Mouse (Mus musculus) left cerebral cortex, adult 2 months (tissue): Measurements from ENCODE around the gene Tmem40. TPM values are rescaled to one million over a fixed set of nuclear protein-coding genes. Genes with fewer than 3 reads are reported as not detected.

Experiments
- DNase-seq, 2 experiments: peaks; one replicate each; pipeline ENCODE4 v3.0.0; 2021 to 2022; ENCODE audit warnings: low spot score in 2 of 2, mixed read lengths in 1 of 2; ENCODE audit errors: extremely low spot score in 1 of 2
- H3K27ac ChIP-seq: fragments of 200-600 bp; 2 replicates; pipeline ENCODE4 v1.8.1; 2022
- H3K4me3 ChIP-seq: fragments of 200-600 bp; 2 replicates; pipeline ENCODE4 v1.8.1; 2022
- CTCF ChIP-seq: fragments of 200-600 bp; IDR thresholded peaks from 2 replicates; pipeline ENCODE4 v1.8.1; 2022; ENCODE audit warnings: antibody characterized with exemption, mild to moderate bottlenecking, moderate library complexity
- intact Hi-C: fragments of 180-260 bp; cut with DNase I; formaldehyde crosslinking; loops from one replicate; pipeline ENCODE4 v1.15.1; 2025
- total RNA-seq, 2 experiments: library from RNA; stranded (reverse); gene quantifications; 2 replicates each; pipeline ENCODE4 v1.2.3; 2021

Gene Tmem40
- total RNA-seq, 2 experiments from 2014 or later: 1.2 TPM

DNA sequence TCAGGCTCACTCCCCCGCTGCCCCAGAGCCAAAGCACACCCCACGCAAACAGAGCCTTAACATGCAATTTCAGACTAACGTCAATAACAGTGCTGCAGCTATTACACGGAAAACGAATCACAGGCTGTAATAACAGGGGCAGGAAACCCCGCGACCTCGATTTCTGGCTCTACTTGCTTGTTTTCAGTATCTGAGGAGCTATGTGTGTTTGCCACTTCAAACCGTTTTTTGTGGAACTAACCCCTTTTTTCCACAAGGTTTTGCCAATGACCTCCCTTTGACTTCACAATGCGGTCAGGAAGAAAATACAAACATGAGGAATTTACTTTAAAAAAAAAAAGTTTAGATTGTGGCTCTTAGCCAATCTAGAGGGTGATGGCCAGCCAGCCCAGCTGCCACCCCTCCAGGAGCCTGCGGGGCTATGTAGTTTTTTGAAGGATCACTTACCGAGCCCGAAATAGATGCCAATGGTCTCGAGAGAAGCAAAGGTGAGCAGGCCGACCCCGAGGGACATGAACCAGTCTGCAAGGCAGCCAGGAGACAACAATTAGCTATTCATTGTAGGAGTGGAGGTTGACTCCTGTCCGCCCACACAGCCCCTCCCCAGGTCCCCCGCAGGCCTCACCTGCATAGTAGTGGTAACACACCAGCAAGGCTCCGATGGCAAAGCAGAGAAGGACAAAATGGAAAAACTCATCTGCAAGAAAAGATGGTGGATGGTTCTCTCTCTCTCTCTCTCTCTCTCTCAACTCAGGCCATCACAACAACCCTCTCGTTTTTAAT, 31.5 kb downstream of the Tmem40 start:
- no peak for DNase-seq

DNA sequence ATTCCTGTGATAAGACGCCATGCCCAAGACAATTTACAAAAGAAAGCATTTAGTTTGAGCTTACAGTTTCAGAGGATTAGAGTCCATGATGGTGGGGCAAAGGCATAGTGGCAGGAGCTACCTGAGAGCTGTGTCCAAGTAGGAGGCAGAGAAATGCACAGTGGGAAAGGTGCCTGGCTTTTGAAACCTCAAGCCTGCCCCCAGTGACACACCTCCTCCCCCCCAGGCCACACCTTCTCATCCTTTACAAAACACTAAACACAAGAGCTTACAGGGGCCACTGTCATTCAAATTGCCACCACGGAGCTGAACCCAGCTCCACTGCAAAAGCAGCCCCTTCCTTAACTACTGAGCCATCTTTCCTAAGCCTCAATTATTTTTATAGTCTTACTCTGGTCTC, 34.6 kb downstream of the Tmem40 start:
- H3K4me3 ChIP-seq: no peak overlapping the region
- no peak for DNase-seq
- intact Hi-C loops: loop anchor here (5.0 kb wide), 1 partner anchor 75 kb away; no protein-coding TSS in a partner anchor
- TF ChIP-seq CTCF: no peak
- no peak overlapping the region for H3K27ac ChIP-seq

More for the DNA sequence above, 31.5 kb downstream of the Tmem40 start:
- Histone ChIP-seq H3K27ac (no peak overlapping the region), H3K4me3 (no peak overlapping the region)
- no peak for TF ChIP-seq CTCF
- intact Hi-C loops: no loop called here

GRCm38 (mm10) chr6:115727108-115727507, 35.1 kb downstream of the Tmem40 start:
- Histone ChIP-seq H3K4me3 (no peak overlapping the region), H3K27ac (no peak overlapping the region)
- peak; percentile 67 for TF ChIP-seq CTCF
- intact Hi-C loops: loop anchor here (5.0 kb wide), 1 partner anchor 75 kb away; no protein-coding TSS in a partner anchor
- peak; percentile 14 to 26 for DNase-seq

- DNase-seq: no peak
- no peak overlapping the region for H3K4me3 ChIP-seq
- no peak for TF ChIP-seq CTCF
- intact Hi-C loops: no loop called here
- H3K27ac ChIP-seq: no peak overlapping the region
Observed at GRCm38 (mm10) chr6:115722246-115722645, 40.0 kb downstream of the Tmem40 start.

GRCm38 (mm10) chr6:115717715-115718558, 44.3 kb downstream of the Tmem40 start:
- Histone ChIP-seq H3K27ac (no peak overlapping the region), H3K4me3 (no peak overlapping the region)
- TF ChIP-seq CTCF: peak; percentile 7; the same call in 1 of the 2 replicates
- intact Hi-C loops: no loop called here
- DNase-seq: no peak

- Histone ChIP-seq H3K4me3 (no peak overlapping the region), H3K27ac (no peak overlapping the region)
- TF ChIP-seq CTCF: no peak
- DNase-seq: no peak
- intact Hi-C loops: no loop called here
Observed at GRCm38 (mm10) chr6:115717101-115717652, 45.0 kb downstream of the Tmem40 start.

DNA sequence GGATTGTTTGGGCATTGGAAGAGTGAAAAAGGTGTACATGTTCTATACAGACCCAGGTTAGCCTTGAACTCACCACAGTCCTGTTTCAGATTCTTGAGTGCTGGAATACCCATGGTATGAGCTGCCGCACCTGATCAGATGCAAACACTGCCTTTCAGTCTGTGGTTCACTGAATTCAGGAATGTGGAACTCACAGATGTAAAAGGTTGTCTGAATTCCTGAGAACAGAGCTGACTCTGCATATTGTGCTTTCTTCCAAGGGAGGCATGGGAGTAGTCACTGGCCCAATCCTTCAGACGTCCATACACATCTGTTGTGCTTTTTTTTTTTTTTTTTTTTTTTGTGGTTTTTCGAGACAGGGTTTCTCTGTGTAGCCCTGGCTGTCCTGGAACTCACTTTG, 50.9 kb downstream of the Tmem40 start:
- Histone ChIP-seq H3K4me3 (no peak overlapping the region), H3K27ac (no peak overlapping the region)
- no peak for TF ChIP-seq CTCF
- intact Hi-C loops: no loop called here
- no peak for DNase-seq

DNA sequence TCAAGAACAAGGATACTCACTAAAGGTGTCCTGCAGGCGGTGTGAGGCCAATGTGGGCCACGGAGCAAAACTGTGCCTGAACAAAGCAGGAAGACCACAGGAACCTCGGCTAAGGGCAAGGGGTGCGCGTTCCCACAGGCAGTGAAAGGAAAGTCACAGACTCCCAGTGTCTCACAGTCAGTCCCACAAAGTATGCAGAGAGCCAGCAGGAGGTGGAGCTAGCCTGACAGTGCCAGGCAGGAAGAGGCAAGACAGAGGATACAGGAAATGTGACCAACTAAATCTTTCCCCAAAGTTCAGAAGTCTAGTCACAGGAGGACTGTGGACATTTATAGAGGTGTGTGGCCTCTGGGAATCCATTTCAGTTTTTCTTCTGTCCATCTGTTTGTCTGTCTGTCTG, 59.3 kb downstream of the Tmem40 start:
- H3K4me3 ChIP-seq: no peak overlapping the region
- TF ChIP-seq CTCF: no peak
- intact Hi-C loops: no loop called here
- no peak overlapping the region for H3K27ac ChIP-seq
- DNase-seq: no peak

GRCm38 (mm10) chr6:115701302-115701701, 60.9 kb downstream of the Tmem40 start:
- intact Hi-C loops: no loop called here
- no peak for DNase-seq
- TF ChIP-seq CTCF: peak; percentile 25
- no peak overlapping the region for H3K27ac ChIP-seq
- H3K4me3 ChIP-seq: no peak overlapping the region

GRCm38 (mm10) chr6:115700778-115701177, 61.4 kb downstream of the Tmem40 start:
- intact Hi-C loops: no loop called here
- DNase-seq: no peak
- no peak for TF ChIP-seq CTCF
- Histone ChIP-seq H3K4me3 (no peak overlapping the region), H3K27ac (no peak overlapping the region)

DNA sequence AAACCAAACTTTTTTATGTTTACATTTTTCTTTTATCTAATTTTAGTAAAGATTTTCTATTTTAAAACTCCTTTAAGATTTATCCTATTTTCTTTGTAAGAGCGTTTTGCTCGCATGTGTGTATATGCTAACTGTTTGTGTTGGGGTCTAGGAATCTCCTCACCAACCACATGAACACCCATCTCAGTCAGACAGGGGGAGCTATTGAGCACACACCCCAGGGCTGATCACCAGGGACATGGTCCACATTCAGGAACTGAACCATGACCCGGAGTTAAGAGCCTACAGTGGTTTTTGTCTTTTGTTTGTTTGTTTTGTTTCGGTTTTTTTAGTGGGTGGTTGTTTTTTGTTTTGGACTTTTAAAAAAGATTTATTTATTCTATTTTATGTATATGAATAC, 63.5 kb downstream of the Tmem40 start:
- intact Hi-C loops: no loop called here
- H3K27ac ChIP-seq: no peak overlapping the region
- peak; percentile 39 for TF ChIP-seq CTCF
- no peak overlapping the region for H3K4me3 ChIP-seq
- DNase-seq: no peak
